Mouse (Mus musculus) kidney, postnatal 0 days (tissue): ENCODE measurements around the gene Txnrd1. TPM values are rescaled to one million over a fixed set of nuclear protein-coding genes. Genes with fewer than 3 reads are reported as not detected.
A peak's percentile ranks its signal among the peaks of the same experiment; 100 is the strongest.

Source experiments
- ATAC-seq: fragments of 200-750 bp; cut with Nextera tagmentation; replicated peaks from 2 replicates; pipeline ENCODE4 v1.8.0; 2017; ENCODE audit warnings: low read depth, moderate number of reproducible peaks, moderate TSS enrichment, moderate library complexity; ENCODE audit not compliant: low FRiP score
- DNase-seq: peaks from one replicate; pipeline ENCODE4 v3.0.0-alpha.2; 2016; ENCODE audit warnings: low spot score
- H3K27ac ChIP-seq: fragments of 300-500 bp; sonication (generic); 2 replicates; pipeline ENCODE4 v1.5.1; 2014; ENCODE audit warnings: mild to moderate bottlenecking
- H3K27me3 ChIP-seq: fragments of 300-500 bp; sonication (generic); 2 replicates; pipeline ENCODE4 v1.6.1; 2014; ENCODE audit warnings: low read length, mixed read lengths; ENCODE audit not compliant: insufficient read depth
- H3K36me3 ChIP-seq: fragments of 300-500 bp; sonication (generic); 2 replicates; pipeline ENCODE4 v1.6.1; 2014; ENCODE audit warnings: low read length, mixed read lengths; ENCODE audit not compliant: insufficient read depth
- H3K4me1 ChIP-seq: fragments of 300-500 bp; sonication (generic); replicated peaks from 2 replicates; pipeline ENCODE4 v1.6.1; 2014; ENCODE audit warnings: antibody characterized with exemption, low read length, mixed read lengths; ENCODE audit not compliant: insufficient read depth
- H3K4me2 ChIP-seq: fragments of 300-500 bp; sonication (generic); 2 replicates; pipeline ENCODE4 v1.6.1; 2014; ENCODE audit warnings: mild to moderate bottlenecking, low read length, moderate library complexity, mixed read lengths
- H3K4me3 ChIP-seq: fragments of 300-500 bp; sonication (generic); replicated peaks from 2 replicates; pipeline ENCODE4 v1.5.1; 2014; ENCODE audit warnings: low read depth, low read length
- H3K9ac ChIP-seq: fragments of 300-500 bp; sonication (generic); 2 replicates; pipeline ENCODE4 v1.6.1; 2014; ENCODE audit warnings: low read depth, low read length
- H3K9me3 ChIP-seq: fragments of 300-500 bp; sonication (generic); replicated peaks from 2 replicates; pipeline ENCODE4 v1.6.1; 2016; ENCODE audit warnings: low read length, inconsistent platforms, mixed read lengths
- CTCF ChIP-seq: IDR thresholded peaks from 2 replicates; pipeline ENCODE4 v1.5.1; 2016; ENCODE audit warnings: antibody characterized with exemption, low read depth, mild to moderate bottlenecking, moderate library complexity
- WGBS: fragments of 180-500 bp; shearing (Covaris S2); extraction: QIAGEN DNeasy Blood & Tissue Kit; methylation state at CpG from one replicate; pipeline ENCODE4 v1.1.7; 2014; 5-methylcytosine and 5-hydroxymethylcytosine counted together
- polyA plus RNA-seq: library from polyadenylated mRNA; unstranded; fragments of >200 nt; fragmentation: Nextera tagmentation; extraction: Ambion mirVana; gene quantifications from 2 replicates; pipeline ENCODE4 v1.2.1, GENCODE M21; 2015

The Txnrd1 gene
- polyA plus RNA-seq, 1 experiment from 2014 or later: 70.9 TPM

DNA sequence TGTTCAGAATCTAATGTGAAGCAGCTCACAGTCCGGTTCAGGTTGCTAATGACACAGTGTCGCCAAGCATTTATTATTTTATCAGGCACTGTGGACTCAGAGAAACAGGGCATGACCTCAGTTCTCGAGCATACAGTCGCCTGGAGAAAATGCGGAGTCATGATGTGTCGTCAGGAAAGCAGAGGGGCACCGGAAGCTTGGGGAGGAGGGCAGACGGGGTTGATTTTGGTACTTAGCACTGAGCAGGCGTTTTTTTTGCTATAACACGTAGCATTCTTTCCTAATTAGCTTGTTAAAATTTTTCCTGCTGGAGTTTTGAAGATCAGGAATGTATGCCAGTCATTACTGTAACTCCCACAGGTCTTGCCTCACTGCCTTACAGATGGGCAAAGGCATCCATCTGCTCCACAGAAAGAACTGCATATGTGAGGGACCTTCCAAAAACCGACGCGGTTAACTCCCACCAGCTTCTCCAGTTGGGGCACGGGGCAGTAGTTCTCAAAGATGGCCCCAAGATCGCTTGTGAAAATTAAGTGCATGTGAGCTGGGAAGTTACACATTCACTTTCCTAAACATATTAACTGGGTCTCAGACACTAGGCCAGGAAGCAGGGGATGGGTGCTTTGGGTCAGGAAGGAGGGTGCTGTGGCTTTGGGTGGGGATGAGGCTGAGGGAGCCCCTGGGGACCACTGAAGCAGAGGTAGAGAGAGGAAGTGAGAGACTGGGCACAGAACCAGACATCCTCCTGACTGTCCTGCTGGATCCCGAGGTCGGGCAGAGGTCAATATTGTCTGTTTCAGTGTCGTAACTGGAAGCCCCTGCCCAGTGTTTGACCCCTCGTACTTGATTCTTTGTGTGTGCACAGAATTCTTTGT is 19.4 kb upstream of the Txnrd1 start:
- Histone ChIP-seq H3K36me3 (no peaks in the 10 kb centered on the region), H3K9me3 (no peaks in the 10 kb centered on the region), H3K4me1 (0 out of 2 replicates have a peak, but pooled peaks cover 4% of the 10 kb centered on the region), H3K4me2 (peak overlapping the region; percentile 21; the same call in 1 of the 2 replicates), H3K27ac (peak overlapping the region; percentile 58), H3K27me3 (no peaks in the 10 kb centered on the region), H3K4me3 (no peak overlapping the region), H3K9ac (no peak overlapping the region)
- 14% methylated on average over 19 of the region's 19 CpGs for WGBS
- no peak for TF ChIP-seq CTCF
- peak; percentile 61 for DNase-seq
- ATAC-seq: peak; percentile 59; the same call in 1 of the 2 replicates

DNA sequence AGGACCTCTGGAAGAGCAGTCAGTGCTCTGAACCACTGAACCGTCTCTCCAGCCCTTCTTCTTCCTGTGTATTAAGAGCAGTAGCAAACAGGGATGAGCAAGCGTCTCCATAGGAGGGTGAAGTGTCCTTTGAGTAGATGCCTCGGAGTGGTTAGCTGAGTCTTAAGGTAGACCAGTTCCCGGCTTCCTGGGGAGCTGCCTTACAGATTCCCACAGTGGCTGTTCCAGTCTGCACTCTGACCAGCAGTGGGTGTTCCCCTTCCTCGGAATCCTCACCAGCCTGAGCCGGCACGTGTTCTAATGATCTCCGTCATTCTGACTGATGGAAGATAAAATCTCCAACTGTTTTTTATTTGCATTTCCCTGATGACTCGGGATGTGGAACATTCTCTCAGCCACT is 17.3 kb upstream of the Txnrd1 start:
- DNase-seq (no peak), ATAC-seq (no peak)
- no peaks in the 10 kb centered on the region for H3K36me3 ChIP-seq
- no peak overlapping the region for H3K4me3 ChIP-seq
- no peaks in the 10 kb centered on the region for H3K27me3 ChIP-seq
- H3K9me3 ChIP-seq: no peaks in the 10 kb centered on the region
- H3K27ac ChIP-seq: no peak overlapping the region
- 78% methylated on average over 9 of the region's 9 CpGs for WGBS
- H3K9ac ChIP-seq: no peak overlapping the region
- TF ChIP-seq CTCF: no peak
- H3K4me2 ChIP-seq: no peak overlapping the region
- 0 out of 2 replicates have a peak, but pooled peaks cover 4% of the 10 kb centered on the region for H3K4me1 ChIP-seq

DNA sequence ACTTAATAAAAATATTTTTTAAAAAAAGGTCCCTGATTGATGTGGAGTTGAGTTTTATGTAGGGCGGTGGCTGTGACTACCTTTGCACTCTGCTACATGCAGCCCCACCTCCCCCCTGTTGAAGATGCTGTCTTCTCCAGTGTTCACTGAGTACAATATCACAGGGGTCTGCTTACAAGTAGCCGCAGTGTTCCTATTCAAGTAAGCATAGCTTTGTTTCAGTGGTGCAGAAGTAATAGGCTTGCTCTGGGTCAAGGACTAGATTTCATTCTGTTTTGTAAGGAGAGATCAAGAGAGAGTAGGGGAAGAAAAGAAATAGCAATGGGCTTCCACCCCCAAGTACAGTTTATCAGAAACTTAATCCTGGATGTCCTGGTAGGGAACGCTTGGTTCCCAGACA is 16.2 kb upstream of the Txnrd1 start:
- WGBS: 93% methylated on average over 3 of the region's 3 CpGs
- Histone ChIP-seq H3K4me2 (no peak overlapping the region), H3K4me3 (no peak overlapping the region), H3K27me3 (no peaks in the 10 kb centered on the region), H3K9ac (no peak overlapping the region), H3K9me3 (no peaks in the 10 kb centered on the region), H3K36me3 (no peaks in the 10 kb centered on the region), H3K4me1 (0 out of 2 replicates have a peak, but pooled peaks cover 4% of the 10 kb centered on the region), H3K27ac (no peak overlapping the region)
- TF ChIP-seq CTCF: no peak
- ATAC-seq: no peak
- no peak for DNase-seq

DNA sequence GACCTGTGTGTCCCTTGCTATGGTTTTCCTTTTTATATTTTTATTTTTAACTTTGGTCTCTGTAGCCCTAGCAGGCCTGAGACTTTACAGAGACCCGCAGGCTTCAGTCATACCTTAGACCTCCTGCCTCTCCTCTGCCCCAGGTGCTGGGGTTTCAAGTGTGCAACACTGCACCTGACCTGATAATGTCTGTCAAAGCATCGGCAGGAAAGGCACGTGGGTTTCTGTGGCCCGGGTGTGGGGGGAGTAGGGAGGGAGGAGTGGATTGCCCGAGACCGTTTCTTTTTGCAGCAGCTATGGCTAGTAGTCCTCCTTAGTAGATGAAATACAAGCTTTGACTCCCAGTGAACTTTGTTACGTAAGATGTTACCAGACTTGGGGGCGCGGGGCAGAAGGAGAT is 15.8 kb upstream of the Txnrd1 start:
- TF ChIP-seq CTCF: no peak
- Histone ChIP-seq H3K9ac (no peak overlapping the region), H3K27ac (no peak overlapping the region), H3K4me3 (no peak overlapping the region), H3K27me3 (no peaks in the 10 kb centered on the region), H3K4me1 (0 out of 2 replicates have a peak, but pooled peaks cover 4% of the 10 kb centered on the region), H3K36me3 (no peaks in the 10 kb centered on the region), H3K9me3 (no peaks in the 10 kb centered on the region), H3K4me2 (no peak overlapping the region)
- WGBS: 44% methylated on average over 9 of the region's 9 CpGs
- ATAC-seq (no peak), DNase-seq (no peak)

DNA sequence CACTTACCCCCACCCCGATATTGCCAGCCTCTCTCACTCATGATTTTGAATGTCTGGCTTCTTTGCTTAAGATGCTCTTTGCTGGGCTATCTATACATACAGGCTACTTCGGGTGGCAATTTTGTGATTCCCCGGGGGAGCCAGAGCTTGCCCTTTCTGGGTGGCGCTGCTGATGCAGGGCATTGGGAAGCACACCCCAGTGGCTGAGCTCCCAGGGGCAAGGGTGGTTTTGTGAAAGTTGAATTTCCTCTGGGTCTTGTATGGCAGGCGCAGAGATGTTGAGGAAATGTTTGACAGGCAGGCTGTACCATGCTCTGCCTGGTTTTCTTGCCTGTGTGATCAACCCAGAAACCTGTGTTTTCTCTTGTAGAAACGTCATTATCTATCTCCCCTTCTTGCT is 15.1 kb upstream of the Txnrd1 start:
- no peak for TF ChIP-seq CTCF
- ATAC-seq (no peak), DNase-seq (no peak)
- WGBS: 86% methylated on average over 6 of the region's 6 CpGs
- Histone ChIP-seq H3K4me2 (no peak overlapping the region), H3K36me3 (no peaks in the 10 kb centered on the region), H3K9ac (no peak overlapping the region), H3K27me3 (no peaks in the 10 kb centered on the region), H3K4me3 (no peak overlapping the region), H3K9me3 (no peaks in the 10 kb centered on the region), H3K4me1 (0 out of 2 replicates have a peak, but pooled peaks cover 3% of the 10 kb centered on the region), H3K27ac (no peak overlapping the region)

DNA sequence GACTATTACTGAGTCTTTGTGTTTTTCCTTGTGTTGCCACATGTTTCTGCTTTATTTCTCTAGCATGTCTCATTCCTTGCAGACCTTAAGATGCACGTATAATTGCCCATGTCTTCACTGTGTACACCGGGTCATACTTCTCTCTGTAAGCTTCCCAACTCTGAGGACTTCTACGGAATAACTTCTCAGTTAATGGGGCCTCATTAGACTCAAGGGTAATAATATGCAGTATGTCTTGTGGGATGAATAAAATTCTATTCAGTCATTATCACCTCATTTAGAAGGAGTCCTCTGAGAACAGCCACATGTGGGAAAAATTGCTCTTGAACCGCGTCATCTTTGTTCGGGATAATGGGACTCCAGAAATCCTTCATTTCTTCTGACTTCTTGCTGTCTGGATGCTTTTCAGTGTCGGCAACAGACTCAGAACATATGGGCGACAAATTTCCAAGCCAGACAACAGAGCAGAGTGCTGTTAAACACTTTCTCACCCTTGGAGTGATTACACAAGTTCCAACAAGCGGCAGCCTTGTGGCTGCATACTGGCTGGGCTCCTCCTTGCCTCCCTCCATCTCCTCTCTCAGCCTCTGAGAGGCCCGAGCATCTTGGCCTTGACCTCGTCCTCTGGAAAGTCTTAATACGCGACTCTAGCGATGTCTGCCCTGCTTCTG is 10.5 kb upstream of the Txnrd1 start:
- DNase-seq (no peak), ATAC-seq (no peak)
- Histone ChIP-seq H3K9me3 (no peaks in the 10 kb centered on the region), H3K9ac (no peak overlapping the region), H3K4me1 (no peaks in the 10 kb centered on the region), H3K36me3 (no peaks in the 10 kb centered on the region), H3K4me3 (no peak overlapping the region), H3K27me3 (no peaks in the 10 kb centered on the region), H3K27ac (no peak overlapping the region), H3K4me2 (no peak overlapping the region)
- no peak for TF ChIP-seq CTCF
- 65% methylated on average over 14 of the region's 14 CpGs for WGBS
